Mouse (Mus musculus) right cerebral cortex, postnatal 36 days (tissue): ENCODE data around the gene Pet117.
"Not testable (repeated sequence)": the region's sequence is repeated elsewhere in the genome, so short reads cannot be mapped to it uniquely, and the experiment has no call there.

Experiments used
- DNase-seq, 2 experiments: peaks; one replicate each; pipeline ENCODE4 v3.0.0; 2022; ENCODE audit warnings: low spot score in 2 of 2, mixed read lengths in 1 of 2

Pet117 gene

GRCm38 (mm10) chr2:144368400-144369019 lies at the start of gene Pet117, which contains the start of gene Kat14:
TSS of gene Pet117 (plus strand) at chr2:144368996.
TSS of gene Kat14 (plus strand) at chr2:144368983.
- DNase-seq, result peak; percentile 91

- no peak for DNase-seq
Observed at GRCm38 (mm10) chr2:144324218-144324617, 44.6 kb upstream of the Pet117 start.

- DNase-seq, result no peak
Observed at GRCm38 (mm10) chr2:144329451-144329850, 39.3 kb upstream of the Pet117 start.

GRCm38 (mm10) chr2:144329937-144330336 lies 38.9 kb upstream of the Pet117 start:
- no peak for DNase-seq

GRCm38 (mm10) chr2:144330352-144330959 lies 38.3 kb upstream of the Pet117 start:
- DNase-seq, result no peak

GRCm38 (mm10) chr2:144330960-144331371 lies 37.8 kb upstream of the Pet117 start:
- DNase-seq, result no peak

- DNase-seq, result no peak
Observed at GRCm38 (mm10) chr2:144331401-144332302, 37.1 kb upstream of the Pet117 start, which contains the start of gene Ovol2. TSS of gene Ovol2 (minus strand) at chr2:144332146.

- no peak for DNase-seq
Observed at GRCm38 (mm10) chr2:144332486-144332885, 36.3 kb upstream of the Pet117 start.

GRCm38 (mm10) chr2:144333138-144333842 lies 35.5 kb upstream of the Pet117 start:
- DNase-seq, result no peak

- no peak for DNase-seq
Observed at GRCm38 (mm10) chr2:144337230-144337629, 31.6 kb upstream of the Pet117 start.

- no peak for DNase-seq
Observed at GRCm38 (mm10) chr2:144337701-144338100, 31.1 kb upstream of the Pet117 start.

GRCm38 (mm10) chr2:144338149-144338548 lies 30.6 kb upstream of the Pet117 start:
- DNase-seq, result not testable (repeated sequence)

GRCm38 (mm10) chr2:144343158-144343557 lies 25.6 kb upstream of the Pet117 start:
- DNase-seq, result no peak

- no peak for DNase-seq
Observed at GRCm38 (mm10) chr2:144348525-144348924, 20.3 kb upstream of the Pet117 start.

GRCm38 (mm10) chr2:144352843-144353242 lies 16.0 kb upstream of the Pet117 start:
- DNase-seq, result peak; percentile 12 to 45

- no peak for DNase-seq
Observed at GRCm38 (mm10) chr2:144369020-144369421, 225 bp downstream of the Pet117 start.

- DNase-seq, result no peak
Observed at GRCm38 (mm10) chr2:144369511-144369910, 715 bp downstream of the Pet117 start.

GRCm38 (mm10) chr2:144371566-144371965 lies 2.8 kb downstream of the Pet117 start:
- DNase-seq, result no peak

GRCm38 (mm10) chr2:144373063-144373462 lies 4.3 kb downstream of the Pet117 start:
- peak; percentile 24 to 54 for DNase-seq

GRCm38 (mm10) chr2:144375063-144375703 lies 6.4 kb downstream of the Pet117 start:
- no peak for DNase-seq

GRCm38 (mm10) chr2:144381293-144381692 lies 12.5 kb downstream of the Pet117 start:
- DNase-seq, result no peak
